Mouse (Mus musculus): ENCODE measurements at regions not wholly inside any gene's neighbourhood (a gene's known extent, or its start where the extent isn't known, plus 50 kb on each side); places are given as distances from the start of the nearest gene placed in this dataset.

DNA sequence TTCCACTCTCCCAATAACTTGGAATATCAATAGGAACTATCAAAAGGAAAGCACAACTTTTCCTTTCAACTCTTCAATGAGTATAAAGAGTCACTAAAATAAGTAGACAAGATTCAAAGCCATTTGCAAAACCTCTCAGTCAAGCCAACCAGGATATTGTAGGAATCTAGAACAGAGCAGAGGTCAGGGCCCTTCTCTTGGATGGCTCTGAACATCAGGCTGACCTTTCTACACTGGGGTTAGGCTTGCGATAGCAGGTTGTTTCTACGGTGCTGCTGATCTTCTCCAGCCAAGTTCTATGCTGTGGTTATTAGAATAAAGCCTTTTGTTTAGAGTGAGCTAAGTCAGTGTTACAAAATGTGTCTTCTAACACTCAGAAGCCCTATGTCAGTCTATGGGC lies 658.6 kb downstream of the Ofcc1 start:
- DNase-seq (ENCODE audit: extremely low spot score, low spot score): no peak

GRCm38 (mm10) chr13:39691291-39692024 lies 669.8 kb downstream of the Ofcc1 start:
- no peak for DNase-seq (ENCODE audit: extremely low spot score, low spot score)

GRCm38 (mm10) chr13:39664548-39664947 lies 696.7 kb downstream of the Ofcc1 start:
- no peak for DNase-seq (ENCODE audit: extremely low spot score, low spot score)

DNA sequence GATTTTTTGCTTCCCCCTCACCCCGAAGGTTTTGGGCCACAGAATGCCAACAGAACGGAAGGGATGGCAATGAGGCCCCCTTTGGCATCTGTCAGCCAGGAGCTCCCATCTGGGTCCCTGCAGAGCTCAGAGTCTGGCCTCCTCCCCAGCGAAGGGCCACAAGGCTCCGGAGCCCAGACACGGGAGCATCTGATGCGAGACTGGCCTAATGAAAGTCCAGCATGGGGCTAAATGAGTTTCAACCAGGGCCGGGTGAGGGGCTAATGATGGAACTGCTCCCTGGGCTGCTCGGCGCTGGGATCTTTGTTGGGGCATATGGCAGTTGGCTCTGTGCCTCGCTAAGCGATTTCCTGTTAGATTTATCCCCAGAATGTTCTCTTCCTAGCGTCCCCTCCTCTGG lies 688.8 kb upstream of the Slc35b3 start:
- peak; percentile 14 for DNase-seq (ENCODE audit: extremely low spot score, low spot score)

DNA sequence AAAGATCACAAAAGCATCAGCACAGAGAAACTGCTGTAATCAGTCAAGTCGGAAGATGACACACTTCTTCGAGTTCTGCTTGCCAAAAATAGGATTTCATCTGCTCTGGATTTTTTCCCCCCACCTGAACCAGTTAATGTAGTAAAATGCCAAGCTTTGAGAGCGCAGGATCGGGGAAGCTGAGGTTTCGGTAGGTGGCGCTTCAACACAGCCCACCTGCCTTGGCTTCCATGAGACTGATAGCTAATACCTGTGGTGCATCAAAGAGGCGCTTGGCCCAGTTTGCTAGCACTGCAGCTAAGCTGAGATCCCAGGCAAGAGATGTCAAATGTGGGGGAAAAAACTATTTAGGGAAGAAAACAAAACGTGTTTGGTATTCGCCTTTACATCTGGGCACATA lies 686.7 kb upstream of the Slc35b3 start:
- DNase-seq (ENCODE audit: extremely low spot score, low spot score): peak; percentile 42

GRCm38 (mm10) chr13:39631506-39632132 lies 670.9 kb upstream of the Slc35b3 start:
- DNase-seq (ENCODE audit: extremely low spot score, low spot score): no peak

Measured in neural tube, embryonic 10.5 days (tissue).